Mouse (Mus musculus): Measurements from ENCODE around the gene Gm15517. TPM values are rescaled to one million over a fixed set of nuclear protein-coding genes. Genes with fewer than 3 reads are reported as not detected.

Gm15517 gene
- total RNA-seq, 1 experiment from 2014 or later = not detected

- no peak for ATAC-seq (replicated peaks; ENCODE audit: low read depth, poor library complexity, severe bottlenecking)
Observed at GRCm38 (mm10) chr7:44305686-44306085, 44.4 kb downstream of the Gm15517 start.

DNA sequence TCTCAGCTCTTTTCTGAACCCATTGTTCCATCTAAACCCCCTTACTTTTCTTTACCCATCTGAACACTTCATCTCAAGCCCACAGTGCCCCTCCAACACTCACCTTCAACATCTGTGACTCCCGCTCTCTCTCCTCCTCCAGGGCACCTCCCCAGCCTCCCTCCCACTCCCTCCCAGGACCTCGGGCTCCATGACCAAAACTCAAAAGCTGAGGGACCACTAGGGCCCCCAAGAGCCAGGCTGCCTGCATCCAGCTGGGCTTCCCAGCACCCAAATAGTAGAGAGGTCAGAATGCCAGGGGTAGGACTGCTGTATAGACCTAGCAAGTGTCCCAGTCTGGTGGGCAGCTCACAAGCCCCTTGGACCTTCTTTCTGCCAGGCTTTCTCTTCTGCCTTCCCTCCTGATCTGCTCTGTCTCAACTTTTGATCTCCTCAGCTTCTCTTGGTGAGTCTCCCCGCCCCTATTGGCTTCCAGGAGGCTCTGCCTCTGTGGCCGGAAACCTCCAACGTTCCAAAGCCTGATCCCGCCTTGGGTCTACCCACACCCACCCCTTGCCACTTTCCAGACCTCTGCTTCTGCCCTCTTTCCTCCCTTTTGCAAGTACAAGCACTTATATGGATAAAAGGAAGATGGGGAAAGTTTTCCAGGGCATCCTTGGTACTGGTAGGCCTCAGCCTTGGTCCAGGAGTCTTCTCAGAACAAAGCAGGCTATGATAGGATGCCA, 45.4 kb downstream of the Gm15517 start, which contains the start of gene Clec11a:
Clec11a (minus strand) TSS at position 387 of the 725 bp plus-strand sequence.
- no peak for ATAC-seq (replicated peaks; ENCODE audit: low read depth, poor library complexity, severe bottlenecking)

DNA sequence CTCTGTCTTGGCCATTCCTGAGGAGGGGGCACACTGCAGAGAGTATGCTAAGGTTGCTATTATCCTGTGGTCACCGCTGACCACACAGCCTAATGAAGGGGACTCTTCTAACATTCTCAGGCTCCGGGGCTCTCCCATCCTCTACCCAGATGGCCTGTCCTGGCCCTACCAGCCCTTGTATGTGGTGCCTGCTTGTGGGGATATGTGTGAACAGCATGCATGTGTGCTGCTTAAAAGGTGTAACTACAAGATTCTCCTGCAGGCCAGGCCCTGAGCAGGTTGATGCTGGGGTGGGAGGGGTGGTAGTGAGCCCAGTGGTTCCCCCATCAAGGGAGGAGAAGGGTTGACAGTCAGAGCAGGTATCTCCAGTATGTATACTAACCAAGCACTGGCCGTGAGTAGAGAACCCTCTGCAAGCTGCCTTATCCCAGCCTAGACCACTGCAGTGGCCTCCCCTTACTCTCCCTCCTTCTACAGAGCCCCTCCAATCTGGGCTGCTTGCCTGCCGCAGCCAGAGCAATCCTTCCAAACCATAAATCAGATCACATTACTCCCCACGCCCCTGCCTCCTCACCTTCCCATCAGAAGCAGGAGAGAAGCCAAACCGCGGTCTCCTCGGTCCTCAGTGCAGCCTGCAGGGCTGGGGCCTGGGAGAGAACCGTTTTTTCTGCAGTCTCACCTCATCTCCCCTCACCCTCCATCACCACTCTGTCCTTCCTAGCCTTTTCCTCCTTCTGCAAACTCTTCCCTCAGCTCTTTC, 46.2 kb downstream of the Gm15517 start:
- ATAC-seq (replicated peaks; ENCODE audit: low read depth, poor library complexity, severe bottlenecking) = no peak

GRCm38 (mm10) chr7:44309475-44310284, 48.4 kb downstream of the Gm15517 start, which contains the start of gene Shank1:
Shank1 (plus strand) TSS chr7:44310253.
- no peak for ATAC-seq (replicated peaks; ENCODE audit: low read depth, poor library complexity, severe bottlenecking)

GRCm38 (mm10) chr7:44310285-44310877, 49.1 kb downstream of the Gm15517 start:
- no peak for ATAC-seq (replicated peaks; ENCODE audit: low read depth, poor library complexity, severe bottlenecking)

DNA sequence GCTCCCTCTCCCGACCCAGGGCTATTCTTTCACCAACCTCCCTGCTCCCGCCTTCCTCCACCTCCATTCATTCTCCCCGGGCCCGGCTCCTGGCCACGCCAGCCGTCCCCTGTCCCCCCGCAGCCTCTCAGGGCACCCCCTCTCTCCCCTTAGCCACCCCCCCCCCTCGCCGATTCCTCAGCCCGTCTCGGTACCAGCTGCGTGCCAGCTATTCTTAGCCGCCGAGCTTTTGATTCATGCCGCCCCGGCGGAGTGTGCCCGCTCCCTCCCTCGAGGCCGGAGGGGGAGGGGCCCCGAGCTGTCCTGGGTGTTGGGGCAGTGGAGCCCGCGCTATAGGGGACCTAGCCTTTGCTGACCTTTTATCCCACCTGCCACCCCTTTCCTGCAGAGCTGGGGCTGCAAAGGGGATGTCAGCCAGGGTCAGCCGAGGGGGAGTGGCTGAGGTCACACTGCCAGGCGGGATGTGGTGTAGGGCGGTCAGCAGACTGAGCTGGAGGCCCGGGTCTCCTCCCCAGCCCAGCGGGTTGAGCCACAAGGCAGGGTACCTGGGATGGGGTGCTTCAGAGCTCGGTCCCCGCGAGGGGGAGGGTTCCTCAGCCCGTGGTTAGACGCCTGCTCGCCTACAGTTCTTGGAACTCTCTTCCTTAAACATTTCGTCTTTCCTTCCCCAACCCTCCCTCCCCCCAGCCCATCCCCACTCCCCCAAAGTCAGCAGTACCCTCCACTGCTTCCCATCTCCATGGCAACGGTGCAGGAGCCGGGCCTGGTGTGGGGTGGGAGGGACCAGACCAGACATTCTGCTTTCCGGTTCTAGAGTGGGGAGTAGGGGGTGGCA, 49.8 kb downstream of the Gm15517 start:
- ATAC-seq (replicated peaks; ENCODE audit: low read depth, poor library complexity, severe bottlenecking) = peak; percentile 13; the same call in 1 of the 2 replicates

Other genes starting within 250 kb of the Gm15517 start
- gene Klk1b26, start 249.3 kb upstream of the Gm15517 start, total RNA-seq (2017) = not detected in 2 replicates
- gene Klk1b27, start 209.2 kb upstream of the Gm15517 start, total RNA-seq (2017) = not detected in 2 replicates
- not detected in 2 replicates for gene Klk1b21, start 159.1 kb upstream of the Gm15517 start, total RNA-seq (2017)
- not detected in 2 replicates for gene Klk1b22, start 148.8 kb upstream of the Gm15517 start, total RNA-seq (2017)
- gene Klk1b16, start 124.7 kb upstream of the Gm15517 start, total RNA-seq (2017) = not detected in 2 replicates
- gene Klk1b24, start 73.2 kb upstream of the Gm15517 start, total RNA-seq (2017) = not detected in 2 replicates
- gene Klk1b3, start 63.3 kb upstream of the Gm15517 start, total RNA-seq (2017) = not detected in 2 replicates
- not detected in 2 replicates for gene Klk1b4, start 54.0 kb upstream of the Gm15517 start, total RNA-seq (2017)
- not detected in 2 replicates for gene Klk1b5, start 45.5 kb upstream of the Gm15517 start, total RNA-seq (2017)
- not detected in 2 replicates for gene Klk1, start 36.1 kb upstream of the Gm15517 start, total RNA-seq (2017)
- not detected in 2 replicates for gene Gm36864, start 25.3 kb upstream of the Gm15517 start, total RNA-seq (2017)
- gene 1700028J19Rik, start 14.8 kb upstream of the Gm15517 start, total RNA-seq (2017) = 0.55 and 0.73 TPM in 2 replicates
- gene 2410002F23Rik, start 14.7 kb upstream of the Gm15517 start, total RNA-seq (2017) = 97.3 and 107 TPM in 2 replicates
- not detected in 2 replicates for gene Acp4, start 4.1 kb upstream of the Gm15517 start, total RNA-seq (2017)
- gene Clec11a, start 45.5 kb downstream of the Gm15517 start, total RNA-seq (2017) = 2.7 and 5.5 TPM in 2 replicates
- not detected in 2 replicates for gene Shank1, start 48.8 kb downstream of the Gm15517 start, total RNA-seq (2017)
- gene Syt3, start 122.7 kb downstream of the Gm15517 start, total RNA-seq (2017) = 0.58 and 0.64 TPM in 2 replicates
- gene 1700008O03Rik, start 124.4 kb downstream of the Gm15517 start, total RNA-seq (2017) = 0.78 TPM in 1 of 2 replicates, not detected in the other
- gene Lrrc4b, start 167.6 kb downstream of the Gm15517 start, total RNA-seq (2017) = not detected in 2 replicates
- gene Aspdh, start 203.9 kb downstream of the Gm15517 start, total RNA-seq (2017) = not detected in 2 replicates
- 26.0 and 37.3 TPM in 2 replicates for gene Josd2, start 206.5 kb downstream of the Gm15517 start, total RNA-seq (2017)
- gene Emc10, start 235.1 kb downstream of the Gm15517 start, total RNA-seq (2017) = 29.5 and 38.8 TPM in 2 replicates
- 3.1 TPM in 1 of 2 replicates, not detected in the other for gene Fam71e1, start 235.1 kb downstream of the Gm15517 start, total RNA-seq (2017)